Mouse (Mus musculus): ENCODE measurements around the gene 6430531B16Rik. TPM values are rescaled to one million over a fixed set of nuclear protein-coding genes. Genes with fewer than 3 reads are reported as not detected.

Gene 6430531B16Rik
- polyA plus RNA-seq (2014; fragmentation: Nextera tagmentation; extraction: Ambion mirVana): not detected in 2 replicates

DNA sequence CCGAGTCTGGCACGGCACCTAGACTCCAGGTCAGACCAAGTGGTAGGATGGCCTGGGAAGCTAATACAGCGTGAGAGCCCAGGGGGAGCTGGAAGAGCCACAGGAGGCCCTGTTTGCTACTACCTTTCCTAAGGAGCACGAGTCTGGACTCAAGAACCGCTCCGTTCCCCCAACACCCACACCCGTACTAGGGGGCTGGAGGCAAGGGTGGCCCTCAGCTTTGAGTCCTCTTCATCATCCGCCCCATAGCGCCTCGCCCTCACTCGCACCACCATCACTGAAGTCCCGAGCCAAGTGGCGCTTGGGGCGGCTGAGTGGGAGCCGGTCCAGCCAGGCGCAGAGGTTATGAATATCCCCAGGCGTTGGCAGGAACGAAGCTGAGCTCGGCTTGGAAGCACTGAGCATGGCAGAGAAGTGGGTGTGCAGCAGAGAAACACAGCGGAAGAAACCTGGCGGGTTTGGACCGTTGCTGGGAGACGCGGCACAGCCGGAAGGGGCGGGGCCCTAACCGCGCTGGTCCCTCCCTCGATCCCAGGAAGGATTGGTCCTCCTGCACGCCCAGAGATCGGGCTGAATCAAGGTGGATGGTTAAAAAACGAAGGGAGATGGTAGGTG, at the start of gene 6430531B16Rik:
Gene 6430531B16Rik, minus strand, starts transcription at position 478 of the 615 bp plus-strand sequence.
- peaks cover 3% of the 10 kb centered on the region; the same call in 1 of the 2 replicates for H3K27me3 ChIP-seq (replicated peaks; ENCODE audit: control insufficient read depth, insufficient read depth, low read length)
- H3K9ac ChIP-seq (ENCODE audit: low read depth, low read length): peak within 1 kb of the TSS; percentile 46
- H3K9me3 ChIP-seq (ENCODE audit: control insufficient read depth, low read length): no peaks in the 10 kb centered on the region
- H3K4me2 ChIP-seq: peak within 1 kb of the TSS; percentile 71
- H3K4me1 ChIP-seq (replicated peaks; ENCODE audit: control insufficient read depth, insufficient read depth, low read length): no peaks in the 10 kb centered on the region
- ATAC-seq (replicated peaks; ENCODE audit: low FRiP score): peak; percentile 85
- peak within 1 kb of the TSS; percentile 51 for H3K4me3 ChIP-seq (ENCODE audit: low read depth, low read length)
- no peaks in the 10 kb centered on the region for H3K36me3 ChIP-seq (ENCODE audit: control insufficient read depth, insufficient read depth, low read length)
- no peak within 1 kb of the TSS for H3K27ac ChIP-seq (ENCODE audit: low read depth, low read length)
- WGBS: 7% methylated on average over 32 of the region's 32 CpGs
- DNase-seq (ENCODE audit: low spot score): peak; percentile 78

DNA sequence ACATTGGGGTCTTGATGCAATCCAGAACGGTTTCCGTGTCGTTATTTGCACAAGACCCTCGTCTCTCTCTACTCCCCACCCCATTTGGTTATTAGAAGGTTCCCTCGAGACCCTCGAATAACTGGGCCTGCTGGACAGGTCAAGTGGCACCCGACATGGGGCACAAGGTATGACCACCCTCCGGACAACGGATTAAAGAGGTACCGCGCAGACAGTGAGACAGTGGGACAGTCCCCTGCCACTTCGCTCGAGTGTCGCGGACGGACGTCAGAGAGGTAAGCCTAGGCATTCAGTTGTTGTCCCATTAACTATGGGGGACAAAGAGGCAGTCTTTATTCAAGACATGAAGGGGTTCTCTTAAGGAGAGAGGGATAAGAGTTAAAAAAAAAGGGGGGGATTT, 32.8 kb upstream of the 6430531B16Rik start:
- Histone ChIP-seq H3K4me1 (replicated peaks; ENCODE audit: control insufficient read depth, insufficient read depth, low read length) (no peaks in the 10 kb centered on the region), H3K9ac (ENCODE audit: low read depth, low read length) (no peak overlapping the region), H3K4me3 (ENCODE audit: low read depth, low read length) (no peak overlapping the region), H3K4me2 (no peak overlapping the region), H3K27ac (ENCODE audit: low read depth, low read length) (no peak overlapping the region), H3K36me3 (ENCODE audit: control insufficient read depth, insufficient read depth, low read length) (peaks cover 16% of the 10 kb centered on the region), H3K9me3 (ENCODE audit: control insufficient read depth, low read length) (no peaks in the 10 kb centered on the region), H3K27me3 (replicated peaks; ENCODE audit: control insufficient read depth, insufficient read depth, low read length) (no peaks in the 10 kb centered on the region)
- 96% methylated on average over 17 of the region's 17 CpGs for WGBS
- ATAC-seq (replicated peaks; ENCODE audit: low FRiP score) (no peak), DNase-seq (ENCODE audit: low spot score) (no peak)

DNA sequence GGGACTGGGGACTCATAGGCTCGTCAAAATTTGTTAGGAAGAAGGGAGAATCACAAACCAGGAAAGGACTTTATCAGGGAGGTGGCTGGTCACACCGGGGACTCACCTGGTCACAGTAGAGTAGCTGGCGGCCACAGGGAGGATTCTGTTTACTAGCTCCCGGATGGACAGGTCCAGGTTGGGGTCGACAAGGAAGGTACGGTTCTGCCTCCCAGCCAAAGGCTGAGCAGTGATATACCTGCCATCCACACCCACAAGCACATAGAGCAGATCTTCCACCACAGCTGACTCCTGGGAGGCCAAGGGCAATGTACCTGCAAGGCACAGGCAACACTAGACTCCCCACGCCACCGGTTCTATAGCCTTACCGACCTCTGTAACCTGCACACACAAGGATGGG, 29.2 kb upstream of the 6430531B16Rik start:
- no peak overlapping the region for H3K4me3 ChIP-seq (ENCODE audit: low read depth, low read length)
- H3K9me3 ChIP-seq (ENCODE audit: control insufficient read depth, low read length): no peaks in the 10 kb centered on the region
- peaks cover 31% of the 10 kb centered on the region for H3K36me3 ChIP-seq (ENCODE audit: control insufficient read depth, insufficient read depth, low read length)

DNA sequence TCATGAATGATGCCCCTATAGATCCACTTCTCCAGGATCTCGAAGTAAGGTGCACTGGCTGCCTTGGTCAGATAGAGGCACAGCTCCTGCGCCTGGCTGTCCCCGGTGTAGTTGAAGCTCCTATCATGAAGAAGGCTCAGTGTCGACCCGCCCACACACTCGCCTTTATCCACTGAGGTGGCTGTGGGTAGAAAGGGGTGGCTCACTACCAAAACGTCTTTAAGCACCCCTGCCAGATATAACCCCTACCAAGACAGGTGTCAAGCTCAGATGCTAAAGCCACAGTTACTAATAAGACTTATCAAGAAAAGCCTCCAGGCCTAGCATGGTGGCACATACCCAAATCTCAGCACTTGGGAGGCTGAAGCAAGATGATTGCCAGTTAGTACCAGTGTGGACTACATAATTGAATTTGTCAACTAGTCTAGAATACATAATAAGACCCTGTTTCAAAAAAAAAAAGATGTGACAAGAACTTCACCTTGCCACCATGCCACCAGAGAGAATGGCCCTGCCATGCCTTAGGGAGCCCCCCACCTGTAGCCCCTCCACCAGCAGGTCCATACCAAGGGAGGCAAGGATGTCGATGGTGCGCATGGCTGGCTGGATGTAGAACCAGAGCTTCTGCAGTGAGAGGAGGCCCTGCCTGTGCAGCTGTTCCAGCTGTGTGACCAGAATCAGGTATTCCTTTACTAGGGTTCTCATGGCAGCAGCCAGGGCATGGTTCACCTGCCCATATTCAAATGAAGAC, 28.5 kb upstream of the 6430531B16Rik start:
- no peak overlapping the region for H3K4me2 ChIP-seq
- H3K27ac ChIP-seq (ENCODE audit: low read depth, low read length): no peak overlapping the region
- H3K9ac ChIP-seq (ENCODE audit: low read depth, low read length): no peak overlapping the region
- no peaks in the 10 kb centered on the region for H3K4me1 ChIP-seq (replicated peaks; ENCODE audit: control insufficient read depth, insufficient read depth, low read length)
- no peaks in the 10 kb centered on the region for H3K27me3 ChIP-seq (replicated peaks; ENCODE audit: control insufficient read depth, insufficient read depth, low read length)
- no peak overlapping the region for H3K4me3 ChIP-seq (ENCODE audit: low read depth, low read length)
- no peak for ATAC-seq (replicated peaks; ENCODE audit: low FRiP score)
- WGBS: 88% methylated on average over 9 of the region's 9 CpGs
- H3K36me3 ChIP-seq (ENCODE audit: control insufficient read depth, insufficient read depth, low read length): peaks cover 31% of the 10 kb centered on the region
- H3K9me3 ChIP-seq (ENCODE audit: control insufficient read depth, low read length): no peaks in the 10 kb centered on the region
- no peak for DNase-seq (ENCODE audit: low spot score)

More for the DNA sequence above, 29.2 kb upstream of the 6430531B16Rik start:
- Histone ChIP-seq H3K4me1 (replicated peaks; ENCODE audit: control insufficient read depth, insufficient read depth, low read length) (no peaks in the 10 kb centered on the region), H3K27me3 (replicated peaks; ENCODE audit: control insufficient read depth, insufficient read depth, low read length) (no peaks in the 10 kb centered on the region), H3K9ac (ENCODE audit: low read depth, low read length) (no peak overlapping the region), H3K27ac (ENCODE audit: low read depth, low read length) (no peak overlapping the region), H3K4me2 (no peak overlapping the region)
- WGBS: 91% methylated on average over 9 of the region's 9 CpGs
- ATAC-seq (replicated peaks; ENCODE audit: low FRiP score) (no peak), DNase-seq (ENCODE audit: low spot score) (no peak)

DNA sequence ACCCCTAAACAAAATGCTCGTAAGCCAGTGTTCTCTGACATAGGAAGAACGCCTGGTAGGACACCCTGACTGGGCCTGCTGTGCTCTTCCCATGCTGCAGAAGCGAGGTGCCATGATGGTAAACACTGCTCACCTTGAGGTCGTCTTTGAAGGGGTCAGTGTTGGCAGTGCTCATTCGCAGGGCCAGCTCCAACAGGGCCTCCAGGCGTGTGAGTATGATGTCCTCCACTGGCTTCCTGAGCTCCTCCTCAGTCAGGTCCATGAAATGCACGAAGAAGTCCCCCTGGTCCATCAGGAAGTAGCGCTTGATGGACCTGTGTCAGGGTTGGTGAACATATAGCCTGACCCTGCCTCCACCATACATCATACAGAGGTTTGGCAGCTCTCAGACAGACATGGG, 26.1 kb upstream of the 6430531B16Rik start:
- Histone ChIP-seq H3K9ac (ENCODE audit: low read depth, low read length) (no peak overlapping the region), H3K27me3 (replicated peaks; ENCODE audit: control insufficient read depth, insufficient read depth, low read length) (no peaks in the 10 kb centered on the region), H3K4me2 (no peak overlapping the region), H3K4me1 (replicated peaks; ENCODE audit: control insufficient read depth, insufficient read depth, low read length) (no peaks in the 10 kb centered on the region), H3K36me3 (ENCODE audit: control insufficient read depth, insufficient read depth, low read length) (peaks cover 38% of the 10 kb centered on the region), H3K27ac (ENCODE audit: low read depth, low read length) (no peak overlapping the region), H3K9me3 (ENCODE audit: control insufficient read depth, low read length) (no peaks in the 10 kb centered on the region), H3K4me3 (ENCODE audit: low read depth, low read length) (no peak overlapping the region)
- no peak for DNase-seq (ENCODE audit: low spot score)
- WGBS: 90% methylated on average over 8 of the region's 8 CpGs
- no peak for ATAC-seq (replicated peaks; ENCODE audit: low FRiP score)

DNA sequence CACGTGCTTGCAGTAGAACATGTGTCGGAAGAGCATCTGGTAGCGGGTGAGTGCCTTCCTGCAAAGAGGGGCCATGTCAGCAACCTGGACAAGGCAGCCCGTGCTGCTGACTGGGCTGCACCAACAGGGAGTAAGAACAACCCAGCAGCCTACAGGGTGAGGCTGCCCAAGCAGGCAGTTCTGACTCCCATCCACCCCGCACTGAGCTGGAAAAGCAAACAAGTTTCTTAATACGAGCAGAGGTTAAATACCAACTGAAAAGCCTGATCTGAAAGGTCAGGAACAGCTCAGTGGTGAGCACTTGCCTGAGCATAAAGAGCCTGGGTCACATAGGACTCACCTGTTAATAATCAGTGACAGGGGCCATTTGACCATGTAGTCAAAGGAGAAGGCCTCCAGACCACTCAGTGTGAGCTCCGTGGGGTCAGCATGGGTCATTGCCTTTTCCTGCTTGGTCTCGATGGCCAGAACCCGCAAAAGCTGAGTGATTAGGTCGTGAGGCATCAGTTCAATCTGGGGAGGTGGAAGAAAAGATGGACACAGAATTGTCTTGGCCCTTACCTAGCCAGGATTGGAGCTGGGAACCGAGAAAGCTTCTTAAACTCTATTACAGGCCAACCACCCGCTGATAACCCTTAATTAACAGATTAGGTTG, 22.7 kb upstream of the 6430531B16Rik start:
- Histone ChIP-seq H3K4me1 (replicated peaks; ENCODE audit: control insufficient read depth, insufficient read depth, low read length) (no peaks in the 10 kb centered on the region), H3K9me3 (ENCODE audit: control insufficient read depth, low read length) (no peaks in the 10 kb centered on the region), H3K9ac (ENCODE audit: low read depth, low read length) (no peak overlapping the region), H3K4me3 (ENCODE audit: low read depth, low read length) (no peak overlapping the region), H3K27ac (ENCODE audit: low read depth, low read length) (no peak overlapping the region), H3K4me2 (no peak overlapping the region), H3K27me3 (replicated peaks; ENCODE audit: control insufficient read depth, insufficient read depth, low read length) (no peaks in the 10 kb centered on the region), H3K36me3 (ENCODE audit: control insufficient read depth, insufficient read depth, low read length) (peaks cover 46% of the 10 kb centered on the region)
- no peak for DNase-seq (ENCODE audit: low spot score)
- no peak for ATAC-seq (replicated peaks; ENCODE audit: low FRiP score)
- WGBS: 85% methylated on average over 12 of the region's 12 CpGs

DNA sequence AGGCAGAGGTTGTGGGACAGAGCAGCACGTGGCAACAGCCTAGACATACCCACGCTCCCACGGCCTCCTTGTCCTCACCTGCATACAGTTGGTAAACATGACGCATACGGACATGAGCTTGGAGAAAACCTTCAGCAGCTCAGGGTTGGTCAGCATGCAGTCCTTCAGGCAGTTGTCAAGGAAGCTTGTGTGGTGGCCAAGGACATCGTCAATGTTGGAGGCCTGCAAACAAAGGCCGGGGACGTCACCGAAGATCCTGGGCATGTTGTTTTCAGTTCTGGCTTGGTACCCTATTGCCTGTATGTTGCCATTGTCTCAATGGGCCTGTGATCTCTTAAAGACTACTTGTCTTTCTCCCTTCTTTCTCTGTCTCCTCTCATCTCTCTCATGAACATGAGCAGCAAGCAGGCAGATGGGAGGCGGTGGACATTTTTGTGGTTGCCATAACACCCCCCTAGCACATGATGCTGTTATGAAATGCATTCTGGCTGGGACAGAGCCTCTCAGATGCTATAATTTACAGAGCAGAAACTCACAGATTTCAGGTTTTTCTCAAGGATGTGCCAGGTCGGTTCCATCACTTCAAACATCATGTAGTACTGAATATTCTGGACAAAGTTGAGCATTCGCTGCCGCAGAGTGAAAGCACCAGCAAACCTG, 20.3 kb upstream of the 6430531B16Rik start:
- DNase-seq (ENCODE audit: low spot score) (no peak), ATAC-seq (replicated peaks; ENCODE audit: low FRiP score) (no peak)
- Histone ChIP-seq H3K36me3 (ENCODE audit: control insufficient read depth, insufficient read depth, low read length) (peaks cover 27% of the 10 kb centered on the region), H3K9ac (ENCODE audit: low read depth, low read length) (no peak overlapping the region), H3K9me3 (ENCODE audit: control insufficient read depth, low read length) (no peaks in the 10 kb centered on the region), H3K27me3 (replicated peaks; ENCODE audit: control insufficient read depth, insufficient read depth, low read length) (no peaks in the 10 kb centered on the region), H3K4me2 (no peak overlapping the region), H3K4me3 (ENCODE audit: low read depth, low read length) (no peak overlapping the region), H3K4me1 (replicated peaks; ENCODE audit: control insufficient read depth, insufficient read depth, low read length) (no peaks in the 10 kb centered on the region), H3K27ac (ENCODE audit: low read depth, low read length) (no peak overlapping the region)
- WGBS: 95% methylated on average over 13 of the region's 13 CpGs

DNA sequence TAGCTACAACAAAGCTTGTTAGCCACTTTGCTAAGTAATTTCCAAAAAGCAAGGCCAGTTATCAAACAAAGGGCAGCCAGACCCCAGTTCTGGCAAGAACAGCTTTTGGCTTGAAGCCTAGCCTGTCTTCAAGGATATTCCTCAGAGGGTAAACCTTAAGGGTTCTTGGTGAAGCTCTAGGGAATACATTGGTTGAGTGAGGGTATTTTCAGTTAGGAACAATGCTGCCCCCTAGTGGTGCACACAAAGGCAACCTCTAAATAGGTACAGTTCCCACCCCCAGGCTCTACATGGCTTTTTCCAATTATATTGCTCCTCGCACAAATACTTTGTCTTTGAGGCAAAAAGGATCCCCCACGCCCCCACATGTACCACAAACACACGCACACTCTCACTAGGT, 16.1 kb upstream of the 6430531B16Rik start:
- Histone ChIP-seq H3K27me3 (replicated peaks; ENCODE audit: control insufficient read depth, insufficient read depth, low read length) (no peaks in the 10 kb centered on the region), H3K4me3 (ENCODE audit: low read depth, low read length) (no peak overlapping the region), H3K9ac (ENCODE audit: low read depth, low read length) (no peak overlapping the region), H3K4me1 (replicated peaks; ENCODE audit: control insufficient read depth, insufficient read depth, low read length) (no peaks in the 10 kb centered on the region), H3K9me3 (ENCODE audit: control insufficient read depth, low read length) (no peaks in the 10 kb centered on the region), H3K27ac (ENCODE audit: low read depth, low read length) (no peak overlapping the region), H3K36me3 (ENCODE audit: control insufficient read depth, insufficient read depth, low read length) (peaks cover 10% of the 10 kb centered on the region; the same call in 1 of the 2 replicates), H3K4me2 (no peak overlapping the region)
- WGBS: 37% methylated on average over 3 of the region's 3 CpGs
- ATAC-seq (replicated peaks; ENCODE audit: low FRiP score) (no peak), DNase-seq (ENCODE audit: low spot score) (peak; percentile 41)
